Mouse (Mus musculus): ENCODE measurements around the gene Tbx10. TPM values are rescaled to one million over a fixed set of nuclear protein-coding genes. Genes with fewer than 3 reads are reported as not detected.
A peak's percentile ranks its signal among the peaks of the same experiment; 100 is the strongest.

The Tbx10 gene
- polyA plus RNA-seq, 1 experiment from 2014 or later = 1.3 TPM

GRCm38 (mm10) chr19:4005971-4006370, 13.4 kb downstream of the Tbx10 start:
- H3K4me3 ChIP-seq = no peak overlapping the region
- WGBS (ENCODE audit: insufficient replicate concordance) = 88% methylated on average over 8 of the region's 8 CpGs
- no peaks in the 10 kb centered on the region for H3K9me3 ChIP-seq (replicated peaks)
- H3K27me3 ChIP-seq (replicated peaks) = no peaks in the 10 kb centered on the region; the same call in 1 of the 2 replicates
- H3K36me3 ChIP-seq = peaks cover 61% of the 10 kb centered on the region
- no peak overlapping the region for H3K9ac ChIP-seq
- H3K4me2 ChIP-seq = no peak overlapping the region
- no peak overlapping the region for H3K27ac ChIP-seq
- H3K4me1 ChIP-seq = peaks cover 14% of the 10 kb centered on the region
- ATAC-seq = no peak

DNA sequence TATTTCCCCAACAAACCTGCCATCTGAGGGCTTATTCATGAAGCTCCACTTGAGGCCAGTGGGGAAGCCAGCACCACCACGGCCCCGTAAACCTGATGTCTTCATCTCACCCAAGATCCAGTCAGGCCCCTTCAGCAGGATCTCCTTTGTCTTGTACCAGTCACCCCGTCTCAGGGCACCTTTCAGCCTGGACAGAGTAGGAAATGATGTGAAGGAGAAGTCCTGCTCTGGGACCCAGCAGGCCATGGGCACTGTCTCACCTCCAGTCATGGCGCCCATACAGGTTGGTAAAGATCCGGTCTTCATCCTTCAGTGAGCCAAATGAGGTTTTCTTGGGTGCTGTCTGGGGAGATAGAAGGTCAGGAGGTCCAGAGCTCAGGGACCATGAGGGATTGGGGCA, 18.5 kb downstream of the Tbx10 start:
- Histone ChIP-seq H3K9ac (peak overlapping the region; percentile 82), H3K27me3 (replicated peaks) (no peaks in the 10 kb centered on the region), H3K27ac (no peak overlapping the region), H3K4me3 (peak overlapping the region; percentile 88), H3K9me3 (replicated peaks) (no peaks in the 10 kb centered on the region), H3K36me3 (peaks cover 52% of the 10 kb centered on the region), H3K4me2 (peak overlapping the region; percentile 83), H3K4me1 (peaks cover 45% of the 10 kb centered on the region)
- ATAC-seq = no peak
- WGBS (ENCODE audit: insufficient replicate concordance) = 85% methylated on average over 5 of the region's 5 CpGs

- ATAC-seq = peak; percentile 98
- no peaks in the 10 kb centered on the region for H3K27me3 ChIP-seq (replicated peaks)
- H3K4me3 ChIP-seq = peak within 1 kb of the TSS; percentile 88
- peaks cover 38% of the 10 kb centered on the region for H3K36me3 ChIP-seq
- no peaks in the 10 kb centered on the region for H3K9me3 ChIP-seq (replicated peaks)
- under 1% methylated on average over 45 of the region's 45 CpGs for WGBS (ENCODE audit: insufficient replicate concordance)
- H3K9ac ChIP-seq = peak within 1 kb of the TSS; percentile 82
- peaks cover 50% of the 10 kb centered on the region for H3K4me1 ChIP-seq
- peak within 1 kb of the TSS; percentile 83 for H3K4me2 ChIP-seq
- peak within 1 kb of the TSS; percentile 84 for H3K27ac ChIP-seq
These were observed 20.0 kb downstream of the Tbx10 start, which contains the start of gene Ndufv1 for GRCm38 (mm10) chr19:4012432-4013022. Gene Ndufv1 (minus strand): TSS chr19:4012806.

GRCm38 (mm10) chr19:4013066-4013465, 20.5 kb downstream of the Tbx10 start:
- Histone ChIP-seq H3K4me2 (peak overlapping the region; percentile 83), H3K4me1 (peaks cover 50% of the 10 kb centered on the region), H3K27me3 (replicated peaks) (no peaks in the 10 kb centered on the region), H3K36me3 (peaks cover 32% of the 10 kb centered on the region), H3K27ac (peak overlapping the region; percentile 84), H3K9me3 (replicated peaks) (no peaks in the 10 kb centered on the region), H3K9ac (peak overlapping the region; percentile 63), H3K4me3 (peak overlapping the region; percentile 88)
- 10% methylated on average over 9 of the region's 9 CpGs for WGBS (ENCODE audit: insufficient replicate concordance)
- peak; percentile 42 for ATAC-seq

GRCm38 (mm10) chr19:4014802-4015201, 22.2 kb downstream of the Tbx10 start:
- Histone ChIP-seq H3K4me2 (no peak overlapping the region), H3K4me1 (peaks cover 64% of the 10 kb centered on the region), H3K4me3 (no peak overlapping the region), H3K9ac (peak overlapping the region; percentile 45), H3K9me3 (replicated peaks) (no peaks in the 10 kb centered on the region), H3K36me3 (peaks cover 15% of the 10 kb centered on the region), H3K27ac (peak overlapping the region; percentile 84), H3K27me3 (replicated peaks) (no peaks in the 10 kb centered on the region)
- no peak for ATAC-seq

DNA sequence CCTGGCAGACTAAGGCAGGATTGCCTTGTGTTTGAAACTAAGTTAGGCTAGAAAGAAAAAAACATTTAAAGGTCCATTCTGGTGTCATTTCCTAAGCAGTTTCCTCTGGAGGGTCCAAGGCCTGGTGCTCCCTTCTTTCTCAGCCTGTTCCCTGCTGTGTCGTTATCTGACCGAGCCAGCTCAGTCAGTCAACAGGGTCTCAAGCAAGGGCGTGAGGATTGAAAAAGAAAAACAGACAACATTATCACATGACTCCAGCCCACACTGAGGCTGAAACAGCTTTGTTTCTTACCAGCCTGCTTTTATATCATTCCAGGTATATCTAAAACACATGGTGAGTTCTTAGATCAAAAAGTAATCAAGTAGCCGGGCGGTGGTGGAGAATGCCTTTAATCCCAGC, 23.1 kb downstream of the Tbx10 start:
- 19% methylated on average over 5 of the region's 5 CpGs for WGBS (ENCODE audit: insufficient replicate concordance)
- Histone ChIP-seq H3K27ac (peak overlapping the region; percentile 84), H3K36me3 (peaks cover 6% of the 10 kb centered on the region), H3K4me1 (peaks cover 65% of the 10 kb centered on the region), H3K27me3 (replicated peaks) (no peaks in the 10 kb centered on the region), H3K9me3 (replicated peaks) (no peaks in the 10 kb centered on the region), H3K4me2 (peak overlapping the region; percentile 24), H3K4me3 (no peak overlapping the region), H3K9ac (peak overlapping the region; percentile 23)
- peak; percentile 44 for ATAC-seq

DNA sequence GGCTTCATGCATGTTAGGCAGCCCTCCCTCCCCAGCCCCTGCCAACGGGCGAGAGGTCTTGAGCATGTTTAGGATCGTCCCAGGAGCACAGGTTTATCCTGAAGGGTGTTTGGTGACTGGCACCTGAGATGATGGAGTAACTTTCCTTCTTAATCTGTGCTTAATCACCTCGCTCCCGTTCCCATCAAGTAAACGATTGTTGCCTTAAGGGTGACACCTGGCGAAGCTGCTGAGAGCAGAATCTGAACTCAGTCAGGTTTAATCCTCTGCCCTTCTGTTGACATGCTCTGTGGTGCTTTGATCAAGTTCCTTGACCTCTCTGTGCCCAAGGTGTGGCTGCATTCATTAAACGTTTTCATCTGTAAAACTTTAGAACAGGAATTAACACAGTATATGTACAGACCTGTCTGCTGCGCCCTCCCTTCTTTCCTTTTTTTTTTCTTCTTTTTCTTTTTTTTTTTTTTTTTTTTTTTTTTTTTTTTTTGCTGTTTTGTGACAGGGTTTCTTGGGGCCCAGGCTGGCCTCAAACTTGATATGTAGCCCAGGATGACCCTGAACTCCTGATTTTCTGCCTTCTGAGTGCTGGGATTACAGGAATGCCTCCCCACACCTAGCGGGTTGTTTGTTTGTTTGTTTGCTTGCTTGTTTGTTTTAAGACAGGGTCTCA, 25.5 kb downstream of the Tbx10 start:
- H3K4me3 ChIP-seq = no peak overlapping the region
- no peak overlapping the region for H3K9ac ChIP-seq
- H3K36me3 ChIP-seq = no peaks in the 10 kb centered on the region
- H3K4me2 ChIP-seq = no peak overlapping the region
- no peak overlapping the region for H3K27ac ChIP-seq
- peaks cover 51% of the 10 kb centered on the region for H3K4me1 ChIP-seq
- 62% methylated on average over 10 of the region's 10 CpGs for WGBS (ENCODE audit: insufficient replicate concordance)
- no peaks in the 10 kb centered on the region for H3K27me3 ChIP-seq (replicated peaks)
- H3K9me3 ChIP-seq (replicated peaks) = no peaks in the 10 kb centered on the region
- no peak for ATAC-seq

DNA sequence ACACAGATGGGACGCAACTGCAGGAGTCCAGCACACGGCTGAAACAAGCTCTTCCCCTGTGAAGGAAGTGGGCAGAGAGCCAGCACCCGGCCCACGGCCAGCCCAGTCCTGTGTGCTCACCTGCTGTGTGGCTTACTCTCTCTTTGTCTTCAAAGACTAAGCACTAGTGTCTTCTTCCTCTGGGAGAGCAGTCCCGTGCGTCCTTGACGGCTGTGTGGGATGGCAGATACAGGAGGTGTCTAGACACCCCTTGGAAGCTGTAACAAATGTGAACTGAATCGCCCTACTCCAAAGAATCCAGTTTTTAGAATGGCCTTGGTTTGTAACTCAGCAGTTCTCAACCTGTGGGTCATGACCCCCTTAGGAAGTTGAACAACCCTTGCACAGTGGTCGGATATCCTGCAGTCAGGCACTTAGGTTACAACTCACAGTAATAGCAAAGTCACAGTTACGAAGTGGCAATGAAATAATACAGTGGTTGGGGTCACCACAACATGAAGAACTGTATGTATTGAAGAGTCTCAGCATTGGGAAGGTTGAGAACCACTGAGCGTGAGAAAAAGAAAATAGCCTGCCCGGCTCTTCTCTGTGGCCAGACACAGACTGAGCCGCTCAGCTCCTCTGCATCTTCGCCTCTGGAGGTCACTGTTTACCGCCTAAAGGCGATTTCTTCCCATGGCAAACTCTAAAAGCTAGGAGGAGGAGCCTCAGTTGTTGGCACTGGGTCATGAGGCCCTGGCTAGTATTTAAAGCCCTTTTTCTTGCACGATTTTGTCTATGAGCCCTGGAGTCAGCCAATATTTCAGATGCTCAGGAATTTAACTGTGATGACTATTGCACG, 26.4 kb downstream of the Tbx10 start:
- H3K4me2 ChIP-seq = 0 out of 2 replicates have a peak overlapping the region, but pooled peaks have one; percentile 6
- H3K27me3 ChIP-seq (replicated peaks) = no peaks in the 10 kb centered on the region
- H3K4me1 ChIP-seq = peaks cover 42% of the 10 kb centered on the region
- no peaks in the 10 kb centered on the region for H3K36me3 ChIP-seq
- WGBS (ENCODE audit: insufficient replicate concordance) = 39% methylated on average over 18 of the region's 18 CpGs
- no peak overlapping the region for H3K27ac ChIP-seq
- H3K4me3 ChIP-seq = no peak overlapping the region
- no peak overlapping the region for H3K9ac ChIP-seq
- peak; percentile 63 for ATAC-seq
- no peaks in the 10 kb centered on the region for H3K9me3 ChIP-seq (replicated peaks)

DNA sequence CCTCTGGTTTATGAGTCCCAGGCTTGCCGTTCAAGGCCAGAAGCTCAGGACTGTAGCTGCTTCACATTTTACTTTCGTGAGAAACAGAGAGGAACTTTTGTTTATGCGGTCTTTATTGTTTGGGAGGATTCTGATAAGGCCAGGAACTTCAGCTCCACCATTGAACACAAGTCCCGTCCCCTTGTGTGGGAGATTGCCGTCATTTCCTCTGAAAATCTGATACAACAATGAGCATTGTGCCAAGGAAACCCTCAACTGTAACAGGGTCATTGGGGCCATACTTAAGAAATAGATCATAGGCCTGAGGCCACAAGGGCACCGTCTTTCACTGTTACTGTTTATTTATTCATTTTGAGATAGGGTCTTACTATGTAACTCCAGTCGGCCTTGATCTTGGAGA, 30.6 kb downstream of the Tbx10 start:
- H3K27ac ChIP-seq = no peak overlapping the region
- no peak for ATAC-seq
- peaks cover 15% of the 10 kb centered on the region for H3K4me1 ChIP-seq
- H3K4me2 ChIP-seq = no peak overlapping the region
- no peaks in the 10 kb centered on the region for H3K36me3 ChIP-seq
- WGBS (ENCODE audit: insufficient replicate concordance) = 53% methylated on average over 7 of the region's 7 CpGs
- no peak overlapping the region for H3K9ac ChIP-seq
- H3K9me3 ChIP-seq (replicated peaks) = peaks cover 16% of the 10 kb centered on the region
- H3K27me3 ChIP-seq (replicated peaks) = no peaks in the 10 kb centered on the region
- no peak overlapping the region for H3K4me3 ChIP-seq

DNA sequence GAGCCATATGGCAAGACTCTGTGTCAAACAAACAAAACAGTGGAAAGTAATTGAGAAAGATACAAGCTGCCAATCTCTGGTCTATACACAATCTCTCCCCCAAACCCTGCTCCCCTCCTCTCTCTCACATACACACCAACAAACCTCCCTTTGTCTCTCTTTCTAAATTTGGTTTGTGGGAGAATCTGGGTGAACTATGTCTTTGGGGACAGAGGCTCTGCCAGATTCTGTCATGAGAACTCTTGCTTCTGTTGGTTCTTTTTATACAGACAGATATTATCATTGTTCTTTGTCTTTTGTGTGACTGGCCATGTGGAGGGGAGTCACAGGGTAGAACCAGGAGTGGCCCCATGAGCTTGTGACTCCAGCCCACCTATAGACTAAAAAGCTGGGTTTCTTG, 35.0 kb downstream of the Tbx10 start:
- Histone ChIP-seq H3K4me2 (no peak overlapping the region), H3K9ac (no peak overlapping the region), H3K27me3 (replicated peaks) (no peaks in the 10 kb centered on the region), H3K9me3 (replicated peaks) (peaks cover 16% of the 10 kb centered on the region), H3K4me3 (no peak overlapping the region), H3K27ac (no peak overlapping the region), H3K4me1 (0 out of 2 replicates have a peak, but pooled peaks cover 2% of the 10 kb centered on the region), H3K36me3 (no peaks in the 10 kb centered on the region)
- no peak for ATAC-seq

DNA sequence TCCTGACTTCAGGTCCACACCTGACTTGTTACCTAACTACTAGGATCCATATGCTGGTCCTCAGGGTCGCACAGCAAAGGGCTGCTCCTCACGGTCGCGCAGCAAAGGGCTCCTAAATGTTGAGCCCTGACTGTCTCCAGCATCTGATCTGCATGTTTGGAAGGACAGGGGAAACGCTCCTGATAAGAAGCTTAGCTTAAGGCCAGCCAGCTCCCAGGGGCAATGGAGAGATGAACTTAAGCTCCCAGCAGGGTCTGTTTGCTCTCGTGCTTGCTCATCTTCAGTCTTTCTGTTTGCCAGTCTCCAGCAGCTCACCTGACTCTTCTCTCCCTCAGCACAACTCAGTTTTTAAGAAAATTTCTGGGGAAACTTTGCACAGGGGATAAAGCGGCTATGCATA, 40.1 kb downstream of the Tbx10 start:
- ATAC-seq = no peak
- H3K4me3 ChIP-seq = no peak overlapping the region
- H3K27me3 ChIP-seq (replicated peaks) = no peaks in the 10 kb centered on the region
- WGBS (ENCODE audit: insufficient replicate concordance) = 49% methylated on average over 7 of the region's 7 CpGs
- no peak overlapping the region for H3K9ac ChIP-seq
- no peak overlapping the region for H3K4me2 ChIP-seq
- peaks cover 18% of the 10 kb centered on the region for H3K4me1 ChIP-seq
- peaks cover 10% of the 10 kb centered on the region for H3K36me3 ChIP-seq
- H3K27ac ChIP-seq = peak overlapping the region; percentile 55
- 0 out of 2 replicates have a peak, but pooled peaks cover 3% of the 10 kb centered on the region for H3K9me3 ChIP-seq (replicated peaks)

GRCm38 (mm10) chr19:4033298-4033697, 40.7 kb downstream of the Tbx10 start:
- H3K36me3 ChIP-seq = peaks cover 10% of the 10 kb centered on the region
- no peak overlapping the region for H3K9ac ChIP-seq
- H3K4me2 ChIP-seq = no peak overlapping the region
- no peak overlapping the region for H3K4me3 ChIP-seq
- H3K9me3 ChIP-seq (replicated peaks) = no peaks in the 10 kb centered on the region
- no peak for ATAC-seq
- peak overlapping the region; percentile 41; the same call in 1 of the 2 replicates for H3K27ac ChIP-seq
- 70% methylated on average over 3 of the region's 3 CpGs for WGBS (ENCODE audit: insufficient replicate concordance)
- H3K4me1 ChIP-seq = peaks cover 24% of the 10 kb centered on the region
- H3K27me3 ChIP-seq (replicated peaks) = no peaks in the 10 kb centered on the region

Measured in liver, embryonic 12.5 days (tissue).